Mouse (Mus musculus) layer of hippocampus, adult 11-12 months (tissue): ENCODE results near the gene Pigk.
A peak's percentile ranks its signal among the peaks of the same experiment; 100 is the strongest.
"Not testable (repeated sequence)": the region's sequence is repeated elsewhere in the genome, so short reads cannot be mapped to it uniquely, and the experiment has no call there.

Experiments used
- DNase-seq: peaks from one replicate; pipeline ENCODE4 v3.0.0; 2022; ENCODE audit warnings: low spot score

The Pigk gene

GRCm38 (mm10) chr3:152713991-152714902, at the start of gene Pigk:
Pigk (plus strand) TSS chr3:152714100.
- peak; percentile 89 for DNase-seq

GRCm38 (mm10) chr3:152666991-152667355, 46.9 kb upstream of the Pigk start:
- DNase-seq: peak; percentile 21

DNA sequence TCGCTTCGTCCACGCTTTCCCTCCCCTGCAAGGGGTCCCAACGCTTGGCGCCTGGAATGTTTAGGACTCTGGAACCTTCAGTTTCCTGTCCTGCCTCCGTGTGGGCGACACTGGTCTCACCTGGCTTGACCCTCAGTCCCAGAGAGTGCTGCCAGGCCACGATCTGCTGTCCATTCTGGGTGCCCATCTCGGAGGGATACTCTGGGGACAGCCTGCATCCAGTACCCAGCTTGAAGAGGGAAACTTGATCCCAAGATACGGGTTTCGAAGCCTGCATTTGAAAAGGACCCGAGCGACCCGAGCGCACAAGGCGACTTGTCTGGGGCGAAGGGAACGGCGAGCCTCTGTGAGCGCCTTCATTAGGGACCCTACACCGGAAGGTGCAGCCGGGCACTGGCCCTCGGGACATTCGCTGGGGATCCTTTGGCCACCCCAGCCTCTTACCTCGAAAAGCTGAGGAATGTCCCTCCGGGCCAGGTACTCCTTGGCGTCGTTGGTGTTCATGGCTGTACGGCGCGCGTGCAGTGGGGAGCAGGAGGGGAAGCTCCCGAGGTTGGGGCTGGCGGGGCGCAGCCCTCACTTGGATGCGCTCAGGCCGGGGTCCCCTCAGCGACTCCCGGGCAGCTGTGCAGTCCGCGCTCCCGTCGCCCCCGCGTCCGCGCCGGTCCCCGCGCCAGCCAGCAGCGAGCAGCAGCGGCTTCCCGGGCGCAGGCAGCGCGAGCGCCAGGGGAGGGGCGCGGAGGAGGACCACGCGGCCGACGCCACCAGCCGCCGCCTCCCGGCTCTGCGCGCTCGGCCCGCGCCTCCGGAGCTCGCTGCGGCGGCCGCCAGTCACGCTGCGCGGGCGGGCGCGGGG, 46.3 kb upstream of the Pigk start:
- DNase-seq: peak; percentile 46

GRCm38 (mm10) chr3:152668239-152668638, 45.7 kb upstream of the Pigk start, which contains the start of gene Ak5:
Ak5 (minus strand) TSS chr3:152668360.
- DNase-seq: no peak

DNA sequence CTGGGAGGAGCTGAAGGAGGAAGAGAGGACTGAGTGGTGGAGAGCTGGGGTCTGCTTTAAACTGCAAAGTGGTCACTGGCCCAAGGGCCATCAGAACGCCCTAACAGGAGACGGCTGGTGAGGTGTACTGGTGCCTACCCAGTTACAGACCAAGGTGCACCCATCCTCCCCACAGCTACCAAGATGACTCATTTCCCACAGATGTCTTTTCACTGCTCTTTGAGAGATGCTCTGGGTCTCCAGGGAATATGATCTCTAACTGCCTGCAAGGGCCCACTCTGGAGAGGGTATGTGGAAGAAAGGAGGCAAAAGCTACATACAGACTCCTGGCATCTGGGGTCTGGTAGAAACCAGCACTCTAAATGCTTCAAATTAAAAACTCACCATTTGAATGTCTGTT, 45.1 kb upstream of the Pigk start:
- DNase-seq: no peak

DNA sequence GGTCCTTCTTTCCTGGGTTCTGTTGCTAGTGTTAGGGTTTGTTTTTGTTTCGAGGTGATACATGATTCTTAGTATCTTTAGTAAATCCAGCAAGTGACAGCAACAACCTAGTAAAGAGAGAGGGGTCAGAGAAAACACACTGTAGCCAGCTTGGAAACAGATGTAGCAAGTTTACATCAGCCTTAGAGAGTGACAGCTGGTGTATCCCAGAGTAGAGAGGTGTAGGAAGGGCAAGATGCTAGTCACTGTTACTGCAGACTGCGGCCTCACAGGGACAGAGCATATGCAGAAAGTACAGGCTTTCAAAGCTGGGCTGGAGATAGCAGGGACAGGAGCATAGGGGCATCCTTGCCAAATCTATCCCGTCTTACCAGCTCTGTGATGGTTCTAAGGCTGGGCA, 44.1 kb upstream of the Pigk start:
- no peak for DNase-seq

DNA sequence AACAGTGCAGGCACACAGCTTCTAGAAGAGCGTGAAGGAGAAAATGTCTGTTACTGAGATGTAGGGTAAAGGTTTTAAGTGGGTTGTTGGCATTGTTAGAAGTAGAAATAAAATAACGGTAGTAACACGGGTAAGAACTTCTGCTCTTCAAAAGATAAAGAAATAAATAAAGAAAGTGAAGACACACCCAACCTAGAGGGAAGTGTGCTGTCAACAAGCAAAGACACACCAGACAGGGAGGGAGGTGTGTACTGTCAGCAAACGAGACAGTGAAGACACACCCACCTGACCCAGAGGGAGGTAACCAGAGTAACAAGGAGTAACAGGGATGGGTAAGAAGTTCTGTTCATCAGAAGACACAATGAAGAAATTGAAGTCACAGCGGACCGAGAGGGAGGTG, 39.2 kb upstream of the Pigk start:
- DNase-seq: no peak

DNA sequence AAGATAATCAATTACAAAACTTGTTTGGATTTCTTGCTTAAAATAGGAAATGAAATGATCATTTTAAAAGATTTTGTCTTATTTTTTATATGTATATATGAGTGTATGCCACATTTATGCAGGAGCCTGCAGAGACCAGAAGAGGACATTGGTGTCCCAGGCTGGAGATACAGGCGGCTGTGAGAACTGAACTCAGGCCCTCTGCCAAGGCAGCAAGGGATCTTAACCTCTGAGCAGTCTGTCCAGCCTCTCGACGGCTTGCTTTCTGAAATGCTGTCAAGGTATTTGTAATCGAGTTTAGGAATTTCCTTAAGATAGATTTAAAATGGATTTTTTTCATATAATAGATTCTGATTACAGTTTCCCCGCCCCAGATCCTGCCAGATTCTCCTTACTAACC, 25.4 kb upstream of the Pigk start:
- DNase-seq: no peak

DNA sequence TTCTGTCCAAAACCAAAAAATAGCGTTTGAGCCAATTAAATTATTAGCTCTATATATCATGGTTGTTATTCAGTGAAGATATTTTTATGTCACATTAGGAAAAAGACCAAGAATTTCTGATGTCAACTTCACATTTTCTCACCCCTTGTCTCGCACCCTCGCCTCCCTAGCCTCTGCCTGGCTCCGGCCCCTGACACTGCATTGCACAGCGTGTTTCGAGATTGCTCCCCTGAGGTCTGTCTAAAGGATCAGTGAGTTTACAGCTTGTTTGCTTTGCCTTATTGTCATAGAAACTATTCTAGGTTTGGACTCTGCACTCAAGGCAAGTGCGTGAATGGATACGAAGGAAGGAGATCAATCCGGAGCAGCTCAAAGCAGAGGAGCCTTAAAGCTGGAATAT, 24.8 kb upstream of the Pigk start:
- no peak for DNase-seq

GRCm38 (mm10) chr3:152694950-152695349, 18.9 kb upstream of the Pigk start:
- no peak for DNase-seq

GRCm38 (mm10) chr3:152698017-152698416, 15.9 kb upstream of the Pigk start:
- DNase-seq: no peak

DNA sequence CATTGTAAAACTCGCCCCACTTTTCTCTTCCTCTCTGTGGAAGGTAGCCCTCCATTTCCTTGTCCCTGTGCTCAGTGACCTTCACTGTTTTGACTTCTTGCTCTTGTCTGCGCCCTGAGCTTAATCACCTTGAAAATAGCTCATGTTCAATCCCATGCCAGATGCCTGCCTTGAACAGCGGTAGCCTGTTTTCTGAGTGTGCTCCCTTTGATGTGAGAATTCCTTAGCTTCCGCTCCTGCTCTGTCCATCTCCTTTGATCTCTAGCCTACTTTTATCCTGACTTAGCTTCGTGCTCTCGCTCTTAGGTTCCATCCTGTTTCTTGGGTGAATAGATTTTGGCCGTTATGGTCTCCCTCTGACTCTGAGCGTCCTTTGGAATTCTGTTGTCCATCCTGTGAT, 14.6 kb upstream of the Pigk start:
- DNase-seq: no peak

DNA sequence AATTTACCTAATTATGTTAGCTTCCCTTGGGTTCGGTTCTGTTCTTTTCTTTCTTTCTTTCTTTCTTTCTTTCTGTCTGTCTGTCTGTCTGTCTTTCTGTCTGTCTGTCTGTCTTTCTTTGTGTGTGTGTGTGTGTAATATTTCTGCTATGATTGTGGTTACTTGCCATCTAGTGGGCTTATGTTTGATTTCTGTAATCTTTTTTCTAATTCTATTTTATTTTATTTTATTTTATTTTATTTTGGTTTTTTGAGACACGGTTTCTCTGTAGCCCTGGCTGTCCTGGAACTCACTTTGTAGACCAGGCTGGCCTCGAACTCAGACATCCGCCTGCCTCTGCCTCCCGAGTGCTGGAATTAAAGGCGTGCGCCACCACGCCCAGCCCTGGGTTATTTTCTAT, 12.4 kb upstream of the Pigk start:
- not testable (repeated sequence) for DNase-seq

DNA sequence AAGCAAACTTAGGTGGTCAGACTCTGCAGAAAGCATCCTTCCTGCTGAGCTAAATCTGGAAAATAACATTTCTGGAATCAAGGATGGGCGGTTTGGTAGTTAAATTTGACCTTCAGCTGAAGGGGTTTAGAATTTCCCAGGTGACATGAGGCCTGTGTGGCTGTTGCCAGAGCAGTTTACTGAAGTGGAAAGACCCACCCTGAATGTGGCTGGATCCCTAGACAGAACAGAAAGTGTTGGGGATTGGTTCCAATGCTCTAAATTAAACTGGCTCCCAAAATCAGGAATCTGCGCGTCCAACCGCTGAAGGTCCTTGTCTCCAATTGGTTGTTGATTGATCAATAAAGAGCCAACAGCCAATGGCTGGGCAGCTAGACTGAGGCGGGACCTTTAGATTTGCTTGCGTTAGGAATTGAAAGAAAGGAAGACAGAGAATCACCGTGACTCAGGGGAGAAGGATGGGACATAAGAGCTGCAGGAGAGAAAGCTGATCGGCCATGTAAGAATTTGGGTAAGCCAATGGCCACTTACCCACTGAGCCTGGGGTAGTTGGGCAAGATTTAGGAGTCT, 11.5 kb upstream of the Pigk start:
- no peak for DNase-seq

GRCm38 (mm10) chr3:152705826-152706225, 8.1 kb upstream of the Pigk start:
- no peak for DNase-seq

GRCm38 (mm10) chr3:152706901-152707300, 7.0 kb upstream of the Pigk start:
- no peak for DNase-seq

- no peak for DNase-seq
Observed at GRCm38 (mm10) chr3:152707321-152707823, 6.5 kb upstream of the Pigk start.

GRCm38 (mm10) chr3:152709936-152710335, 4.0 kb upstream of the Pigk start:
- no peak for DNase-seq

DNA sequence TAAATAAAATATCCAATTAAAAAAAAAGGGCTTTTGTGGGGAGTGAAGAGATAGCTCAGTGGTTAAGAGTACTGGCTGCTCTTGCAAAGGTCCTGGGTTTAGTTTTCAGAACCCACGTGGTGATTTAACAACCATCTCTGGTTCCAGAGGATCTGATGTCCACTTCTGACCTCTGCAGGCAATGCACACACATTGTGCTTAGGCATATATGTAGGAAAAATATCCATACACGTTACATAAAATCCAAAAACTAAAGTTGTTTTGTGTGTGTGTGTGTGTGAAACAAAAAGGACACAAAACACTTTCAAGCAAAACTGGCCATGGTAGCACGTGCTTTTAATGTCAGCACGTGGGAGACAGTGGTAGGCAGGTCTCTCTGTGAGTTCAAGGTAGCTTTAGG, 943 bp upstream of the Pigk start:
- no peak for DNase-seq

DNA sequence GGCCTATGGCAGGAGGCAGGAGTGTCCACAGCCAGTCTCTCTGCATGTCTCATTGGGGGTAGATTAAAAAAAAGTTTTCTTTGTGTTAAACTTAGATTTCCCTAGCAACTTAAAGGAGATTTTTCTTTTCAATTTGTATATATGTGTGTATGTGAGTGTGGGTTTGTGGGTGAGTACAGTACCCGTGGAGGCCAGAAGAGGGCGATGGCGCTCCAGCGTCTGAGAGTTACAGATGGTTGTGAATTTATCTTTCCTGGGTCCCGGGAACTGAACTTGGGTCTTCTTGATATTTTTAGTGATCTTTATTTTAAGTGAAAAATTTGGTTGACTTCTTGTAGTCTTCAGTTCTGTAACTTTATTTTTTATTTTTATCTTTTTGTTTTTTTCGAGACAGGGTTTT, 7.4 kb downstream of the Pigk start:
- DNase-seq: no peak

- DNase-seq: peak; percentile 35
Observed at GRCm38 (mm10) chr3:152722836-152723235, 8.9 kb downstream of the Pigk start.

DNA sequence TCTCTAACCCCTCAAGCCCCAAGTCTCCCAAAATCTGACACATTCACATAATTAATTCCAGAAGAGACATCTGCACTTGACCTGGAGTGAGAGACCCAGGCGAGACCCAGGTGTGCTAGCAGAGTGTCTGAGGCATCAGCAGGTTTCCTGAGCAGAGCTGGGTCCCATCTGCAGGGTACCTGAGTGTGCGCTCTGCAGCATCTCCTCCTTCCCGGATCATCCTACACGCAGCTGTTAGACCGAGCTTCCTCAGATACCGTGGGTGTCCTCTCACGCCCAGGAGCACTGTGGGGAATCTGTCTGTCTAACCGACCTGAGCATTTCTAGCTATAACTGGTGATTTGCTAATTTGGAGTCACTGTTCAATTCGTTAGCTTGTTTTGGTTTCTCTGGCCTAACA, 10.5 kb downstream of the Pigk start:
- no peak for DNase-seq

- DNase-seq: no peak
Observed at GRCm38 (mm10) chr3:152728238-152728637, 14.3 kb downstream of the Pigk start.
